ENCODE assay signal across 8 mouse cellular contexts in the genomic region with DNA sequence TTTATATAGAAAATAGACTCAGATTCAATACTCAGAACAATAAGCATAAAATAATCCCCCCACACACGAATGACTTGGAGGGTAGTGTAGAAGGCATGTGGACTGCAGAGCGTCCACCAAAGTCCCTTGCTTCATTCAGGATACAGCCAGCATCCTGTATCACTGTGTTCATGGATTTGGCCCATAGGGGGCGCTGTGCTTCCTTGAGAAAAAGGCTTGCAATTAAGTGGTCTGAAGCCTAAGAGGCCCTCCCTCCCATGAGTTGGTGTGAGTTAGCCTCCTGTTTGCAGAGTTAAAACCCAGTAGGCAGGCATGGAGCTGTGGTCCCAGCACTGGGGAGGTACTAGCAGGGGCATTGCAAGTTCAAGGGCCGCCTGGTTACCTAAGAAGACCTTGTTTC. TPM values are rescaled to one million over a fixed set of nuclear protein-coding genes. Genes with fewer than 3 reads are reported as not detected.
DNase-seq lines count a peak whose midpoint lies in the region; TF ChIP-seq lines count a peak whose summit lies in the region.
"Had no signal": no experiment of that assay in that cellular context is flagged by ENCODE, and none has a peak within 500 bp of the region (broad histone marks: within the 10 kb centered on the region; RNA-seq: fewer than 3 reads in every experiment).

No protein-coding gene starts in this region.

- TF ChIP-seq CTCF in MEL (IDR thresholded peaks at IDR 0.05 in 2 of 3, conservative IDR thresholded peaks at IDR 0.05 in 1 of 3; ENCODE audit: control insufficient read depth in 1 of 3, insufficient read depth in 1 of 3, low read depth in 2 of 3, low read length in 3 of 3, poor library complexity in 1 of 3, severe bottlenecking in 1 of 3): peak; percentile 46 to 58 (median 54)

- DNase-seq in MEL (ENCODE audit: low read depth, low spot score): peak; percentile 29
- DNase-seq in adrenal gland, postnatal 4 days (ENCODE audit: low spot score in 2 of 2): peak; percentile 55 to 79
- peak; percentile 63 for DNase-seq in fibroblast of lung, adult 2 months (ENCODE audit: low read depth)
- DNase-seq in heart, postnatal 14 days: peak; percentile 87 to 93
- DNase-seq in layer of hippocampus, postnatal 10 days (ENCODE audit: low spot score in 2 of 2): peak; percentile 93
- peak; percentile 95 for DNase-seq in lung, postnatal 36 days
- DNase-seq in spleen, adult 18-20 months: peak; percentile 25 to 70

- intact Hi-C loops in heart, postnatal 14 days (cut with DNase I): loop anchor here (2.0 to 10.0 kb wide), 4 partner anchors 46 to 676 kb away; a partner anchor contains a TSS

- no peak overlapping the region for H3K4me3 ChIP-seq in MEL (ENCODE audit: control insufficient read depth in 1 of 2, insufficient read depth in 1 of 2, low read depth in 2 of 2, low read length in 2 of 2)
- H3K4me3 ChIP-seq: neural tube, embryonic 12.5 days had no signal

- TF ChIP-seq RAD21 in MEL (IDR thresholded peaks at IDR 0.05; ENCODE audit: low read depth, low read length): peak; percentile 34

- no peaks in the 10 kb centered on the region for H3K27me3 ChIP-seq in MEL (ENCODE audit: control insufficient read depth in 1 of 2, insufficient read depth in 2 of 2, low read length in 2 of 2)
- H3K27me3 ChIP-seq: neural tube, embryonic 12.5 days had no signal

- H3K36me3 ChIP-seq in MEL (ENCODE audit: control insufficient read depth in 1 of 2, insufficient read depth in 2 of 2, low read length in 2 of 2): no peaks in the 10 kb centered on the region

- no peak overlapping the region for H3K27ac ChIP-seq in MEL (ENCODE audit: control insufficient read depth, low read depth, low read length)
- H3K27ac ChIP-seq: neural tube, embryonic 12.5 days had no signal

- no peak for TF ChIP-seq POLR2A in MEL (IDR thresholded peaks at IDR 0.05; ENCODE audit: control insufficient read depth in 1 of 2, insufficient read depth in 1 of 2, low read depth in 1 of 2, low read length in 2 of 2, poor library complexity in 1 of 2)

- H3K4me1 ChIP-seq in MEL (ENCODE audit: control insufficient read depth in 1 of 2, insufficient read depth in 2 of 2, low read length in 2 of 2): no peaks in the 10 kb centered on the region

- no peak overlapping the region for H3K9ac ChIP-seq in MEL (ENCODE audit: control insufficient read depth, low read depth, low read length, poor library complexity, severe bottlenecking)
- H3K9ac ChIP-seq: neural tube, embryonic 12.5 days had no signal

- TF ChIP-seq EP300 in MEL (IDR thresholded peaks at IDR 0.05; ENCODE audit: low read depth in 1 of 2, low read length in 2 of 2): no peak

- H3K79me2 ChIP-seq in MEL (ENCODE audit: control insufficient read depth, insufficient read depth, low read length, poor library complexity): no peaks in the 10 kb centered on the region

- no peaks in the 10 kb centered on the region for H3K9me3 ChIP-seq in MEL (replicated peaks; ENCODE audit: insufficient read depth, low read length)
- H3K9me3 ChIP-seq: neural tube, embryonic 12.5 days had no signal

TF ChIP-seq in MEL, 35 proteins besides CTCF, POLR2A, EP300 and RAD21:
- TF ChIP-seq TBP (IDR thresholded peaks at IDR 0.05; ENCODE audit: low read depth, low read length) (no peak), NELFE (IDR thresholded peaks at IDR 0.05; ENCODE audit: low read depth, low read length) (no peak), USF1 (IDR thresholded peaks at IDR 0.05; ENCODE audit: low read depth, low read length) (no peak), MAFK (IDR thresholded peaks at IDR 0.05; ENCODE audit: borderline replicate concordance, low read depth, low read length) (no peak), MAZ (IDR thresholded peaks at IDR 0.05; ENCODE audit: low read depth, low read length) (no peak), MEF2A (IDR thresholded peaks at IDR 0.05; ENCODE audit: extremely low read depth, insufficient replicate concordance, low read depth, low read length, poor library complexity, severe bottlenecking) (no peak), NRF1 (IDR thresholded peaks at IDR 0.05; ENCODE audit: insufficient read depth, low read depth, low read length, poor library complexity, severe bottlenecking) (no peak), UBTF (IDR thresholded peaks at IDR 0.05; ENCODE audit: borderline replicate concordance, insufficient read depth, low read depth, low read length) (no peak), GATA1 (IDR thresholded peaks at IDR 0.05; ENCODE audit: low read depth, low read length) (no peak), ZKSCAN1 (IDR thresholded peaks at IDR 0.05; ENCODE audit: low read depth, low read length) (no peak), JUND (IDR thresholded peaks at IDR 0.05; ENCODE audit: low read depth, low read length) (no peak), ZNF384 (IDR thresholded peaks at IDR 0.05; ENCODE audit: low read depth, low read length) (no peak), ETS1 (IDR thresholded peaks at IDR 0.05; ENCODE audit: low read depth, low read length) (no peak), BHLHE40 (IDR thresholded peaks at IDR 0.05; ENCODE audit: borderline replicate concordance, low read depth, low read length) (no peak)

RNA-seq across cellular contexts. Expression of a gene that starts 47.1 kb away (rescaled TPM):
- not detected in 2 replicates for total RNA-seq in MEL (2012; rRNA removed)
- not detected for polyA plus RNA-seq in MEL (2012; ENCODE audit: insufficient read depth in 1 of 2, insufficient read length in 2 of 2, low read depth in 1 of 2, low replicate concordance in 2 of 2, missing spikeins in 1 of 2)
- total RNA-seq in adrenal gland, postnatal 4 days (2021): 10 to 100 TPM; 89.6 to 94.7 TPM
- total RNA-seq in heart, postnatal 14 days (2021): 10 to 100 TPM; 59.3 to 60.7 TPM
- total RNA-seq in layer of hippocampus, postnatal 10 days (2021): 100 to 1,000 TPM; 192 to 224 TPM

Comparison
In these comparisons a context has a peak if more than half of its experiments do, and no peak if none do; other contexts are left out.
1. DNase-seq: peak in every context shown above with its lines; median percentile 95 in lung, postnatal 36 days; 93 in layer of hippocampus, postnatal 10 days; 90 in heart, postnatal 14 days; 67 in adrenal gland, postnatal 4 days; 63 in fibroblast of lung, adult 2 months; 48 in spleen, adult 18-20 months; 29 in MEL.
2. RNA of a gene that starts 47.1 kb away (total RNA-seq): 192 to 224 TPM in layer of hippocampus, postnatal 10 days, 89.6 to 94.7 TPM in adrenal gland, postnatal 4 days and 59.3 to 60.7 TPM in heart, postnatal 14 days; not detected in MEL; every median in the first group is over 10 times any median in the second.